Mouse (Mus musculus) liver, embryonic 13.5 days (tissue): Measurements from ENCODE around the gene Dcp1a. TPM values are rescaled to one million over a fixed set of nuclear protein-coding genes. Genes with fewer than 3 reads are reported as not detected.

Experiments used
- ATAC-seq: fragments of 200-750 bp; cut with Nextera tagmentation; 2 replicates; pipeline ENCODE4 v1.8.0; 2017; ENCODE audit warnings: low read depth, mild to moderate bottlenecking, moderate number of reproducible peaks, moderate library complexity
- DNase-seq: peaks from one replicate; pipeline ENCODE4 v3.0.0; 2022
- H3K27ac ChIP-seq: fragments of 300-500 bp; sonication (generic); 2 replicates; pipeline ENCODE4 v1.5.1; 2015; ENCODE audit warnings: moderate library complexity, mild to moderate bottlenecking, inconsistent platforms
- H3K27me3 ChIP-seq: fragments of 300-500 bp; sonication (generic); 2 replicates; pipeline ENCODE4 v1.6.1; 2015; ENCODE audit warnings: mild to moderate bottlenecking, inconsistent platforms
- H3K36me3 ChIP-seq: fragments of 300-500 bp; sonication (generic); 2 replicates; pipeline ENCODE4 v1.6.1; 2015; ENCODE audit warnings: mild to moderate bottlenecking, inconsistent platforms
- H3K4me1 ChIP-seq: fragments of 300-500 bp; sonication (generic); replicated peaks from 2 replicates; pipeline ENCODE4 v1.6.1; 2015; ENCODE audit warnings: inconsistent platforms
- H3K4me2 ChIP-seq: fragments of 300-500 bp; sonication (generic); 2 replicates; pipeline ENCODE4 v1.6.1; 2015; ENCODE audit warnings: inconsistent platforms, mild to moderate bottlenecking, moderate library complexity
- H3K4me3 ChIP-seq: fragments of 300-500 bp; sonication (generic); replicated peaks from 2 replicates; pipeline ENCODE4 v1.5.1; 2015; ENCODE audit warnings: mild to moderate bottlenecking, inconsistent platforms
- H3K9ac ChIP-seq: fragments of 300-500 bp; sonication (generic); 2 replicates; pipeline ENCODE4 v1.6.1; 2015; ENCODE audit warnings: mild to moderate bottlenecking, inconsistent platforms
- H3K9me3 ChIP-seq: fragments of 300-500 bp; sonication (generic); replicated peaks from 2 replicates; pipeline ENCODE4 v1.6.1; 2016; ENCODE audit warnings: inconsistent platforms
- WGBS: fragments of 180-500 bp; shearing (Covaris S2); methylation state at CpG from one replicate; pipeline ENCODE4 v1.1.7; 2015; ENCODE audit not compliant: insufficient replicate concordance; 5-methylcytosine and 5-hydroxymethylcytosine counted together
- polyA plus RNA-seq: library from polyadenylated mRNA; unstranded; fragments of >200 nt; fragmentation: Nextera tagmentation; extraction: Ambion mirVana; gene quantifications from 2 replicates; pipeline ENCODE4 v1.2.1, GENCODE M21; 2015

The Dcp1a gene
- polyA plus RNA-seq, 1 experiment from 2014 or later: 8.5 TPM

DNA sequence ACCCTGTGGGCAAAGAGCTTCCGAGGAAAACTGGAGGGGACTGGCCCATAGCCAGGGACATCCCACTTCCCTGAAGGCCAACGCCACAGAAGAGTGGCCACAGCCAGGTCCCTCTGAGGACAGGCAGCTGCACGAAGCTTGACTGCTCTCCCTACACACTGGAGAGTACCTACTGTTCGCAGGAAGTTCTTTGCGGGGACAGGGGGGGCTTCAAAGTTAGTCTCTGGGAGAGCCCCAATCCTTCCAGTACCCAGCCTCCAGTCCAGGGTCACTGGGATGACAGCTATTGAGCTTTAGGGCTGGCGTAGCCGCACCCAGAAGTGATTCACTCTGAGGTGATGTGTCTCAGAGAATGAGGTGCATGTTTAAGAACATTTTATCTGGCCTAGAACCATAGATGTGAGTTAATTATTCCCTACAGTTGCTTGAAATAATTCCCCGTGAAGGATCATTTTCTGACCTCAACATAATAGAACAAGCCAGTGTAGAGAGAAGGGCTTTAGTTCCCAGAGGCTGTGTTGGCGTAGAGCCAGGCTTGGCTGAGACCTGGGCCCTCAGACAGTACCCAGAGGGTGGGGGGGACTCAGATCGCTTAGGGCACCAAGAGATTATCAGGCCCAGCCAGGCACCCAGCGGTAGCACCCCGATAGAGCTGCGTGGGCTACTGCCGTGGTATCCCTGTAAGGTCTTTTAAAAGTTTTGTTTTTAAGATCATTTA lies 82.3 kb downstream of the Dcp1a start:
- ATAC-seq (peak; percentile 98), DNase-seq (peak; percentile 85)
- WGBS: 47% methylated on average over 14 of the region's 14 CpGs
- peak overlapping the region; percentile 33 for H3K4me2 ChIP-seq
- H3K27me3 ChIP-seq: no peaks in the 10 kb centered on the region
- H3K4me1 ChIP-seq: peaks cover 71% of the 10 kb centered on the region
- H3K9ac ChIP-seq: peak overlapping the region; percentile 58
- peak overlapping the region; percentile 94 for H3K27ac ChIP-seq
- H3K9me3 ChIP-seq: no peaks in the 10 kb centered on the region
- H3K36me3 ChIP-seq: peaks cover 89% of the 10 kb centered on the region
- no peak overlapping the region for H3K4me3 ChIP-seq

DNA sequence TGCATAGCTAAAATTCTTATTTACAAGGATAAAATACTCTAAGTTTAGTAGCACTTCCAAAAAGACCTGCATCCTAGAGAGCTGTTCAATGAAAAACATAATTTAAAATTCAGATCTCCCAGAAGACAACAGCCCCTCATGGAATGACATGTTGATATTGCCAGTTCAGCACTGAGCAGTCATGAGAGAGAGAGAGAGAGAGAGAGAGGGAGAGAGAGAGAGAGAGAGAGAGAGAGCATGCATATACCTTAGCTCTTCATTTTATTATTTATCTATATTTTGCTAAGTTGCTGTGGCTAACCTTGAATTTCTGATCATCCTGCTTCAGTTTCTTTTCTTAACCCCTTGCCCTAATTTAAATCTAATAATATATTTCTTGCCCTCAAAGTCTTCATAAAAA lies 83.0 kb downstream of the Dcp1a start:
- no peaks in the 10 kb centered on the region for H3K9me3 ChIP-seq
- peaks cover 64% of the 10 kb centered on the region for H3K4me1 ChIP-seq
- ATAC-seq: peak; percentile 49
- DNase-seq: no peak
- H3K27ac ChIP-seq: peak overlapping the region; percentile 76
- H3K4me2 ChIP-seq: no peak overlapping the region
- H3K9ac ChIP-seq: no peak overlapping the region
- peaks cover 89% of the 10 kb centered on the region for H3K36me3 ChIP-seq
- H3K27me3 ChIP-seq: no peaks in the 10 kb centered on the region
- no peak overlapping the region for H3K4me3 ChIP-seq

DNA sequence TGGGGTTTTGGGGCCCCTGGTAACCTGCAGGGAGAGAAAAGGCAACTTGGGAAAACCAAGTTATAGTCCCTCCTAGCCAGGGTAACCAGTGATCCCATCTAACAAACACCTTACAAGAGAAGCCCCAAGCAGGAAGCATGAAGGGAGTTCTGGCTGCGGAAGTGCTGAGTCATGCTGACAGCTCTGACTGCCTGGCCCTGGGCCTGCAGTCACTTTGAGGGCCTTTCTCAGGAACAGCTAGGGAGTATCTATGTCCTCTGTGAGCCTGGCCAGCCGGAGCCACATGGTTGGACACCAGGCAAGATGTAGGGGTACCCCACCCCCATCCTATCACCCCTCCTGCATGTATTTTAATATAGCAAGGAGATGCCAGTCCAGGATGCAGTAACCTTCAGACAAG lies 85.1 kb downstream of the Dcp1a start:
- H3K36me3 ChIP-seq: peaks cover 89% of the 10 kb centered on the region
- 49% methylated on average over 2 of the region's 2 CpGs for WGBS
- DNase-seq (peak; percentile 75), ATAC-seq (peak; percentile 61)
- peak overlapping the region; percentile 87 for H3K27ac ChIP-seq
- H3K9me3 ChIP-seq: no peaks in the 10 kb centered on the region
- no peak overlapping the region for H3K4me3 ChIP-seq
- peak overlapping the region; percentile 57 for H3K9ac ChIP-seq
- H3K27me3 ChIP-seq: no peaks in the 10 kb centered on the region
- no peak overlapping the region for H3K4me2 ChIP-seq
- peaks cover 53% of the 10 kb centered on the region for H3K4me1 ChIP-seq

DNA sequence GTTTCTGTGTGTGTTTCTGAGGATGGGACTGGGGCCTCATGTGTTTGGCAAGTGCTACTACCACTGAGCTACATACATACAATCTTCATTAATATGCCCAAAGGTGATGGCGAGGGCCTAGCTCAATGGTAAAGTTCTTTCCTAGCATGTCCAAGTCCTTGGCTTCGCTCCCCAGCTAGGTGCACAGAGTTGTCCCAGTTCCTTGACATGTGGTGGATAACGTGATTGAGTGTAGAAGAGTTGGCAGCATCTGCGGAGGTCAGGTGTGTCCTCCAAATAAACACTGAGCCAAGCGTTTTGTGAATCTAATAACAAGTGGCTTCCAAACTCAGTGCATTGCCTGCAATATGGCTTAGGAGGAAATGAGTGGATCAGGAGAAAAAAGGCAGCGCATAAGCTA lies 87.0 kb downstream of the Dcp1a start:
- no peak overlapping the region for H3K9ac ChIP-seq
- peaks cover 39% of the 10 kb centered on the region for H3K4me1 ChIP-seq
- WGBS: 89% methylated on average over 6 of the region's 6 CpGs
- H3K27me3 ChIP-seq: no peaks in the 10 kb centered on the region
- H3K9me3 ChIP-seq: no peaks in the 10 kb centered on the region
- H3K4me2 ChIP-seq: no peak overlapping the region
- no peak for DNase-seq
- H3K27ac ChIP-seq: no peak overlapping the region; the same call in 1 of the 2 replicates
- H3K4me3 ChIP-seq: no peak overlapping the region
- H3K36me3 ChIP-seq: peaks cover 89% of the 10 kb centered on the region
- ATAC-seq: no peak

DNA sequence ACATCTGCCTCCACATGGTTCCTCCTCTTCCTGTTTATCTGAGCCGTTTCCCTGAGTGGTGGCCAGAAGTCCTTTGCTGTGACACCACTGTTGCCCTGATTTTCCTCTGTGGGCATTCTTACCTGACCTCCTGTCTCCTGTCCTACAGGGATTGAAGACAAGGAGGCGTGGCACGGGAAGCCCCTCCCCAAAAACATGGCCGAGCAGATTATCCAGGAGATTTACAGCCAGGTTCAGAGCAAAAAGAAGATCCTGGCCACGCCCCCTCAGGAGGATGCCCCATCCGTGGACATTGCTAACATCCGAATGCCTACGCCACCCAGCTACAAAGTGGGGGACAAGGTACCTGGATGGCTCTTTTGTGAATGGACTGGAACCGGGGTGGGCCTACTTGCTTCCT lies 88.7 kb downstream of the Dcp1a start:
- H3K27ac ChIP-seq: no peak overlapping the region; the same call in 1 of the 2 replicates
- DNase-seq: no peak
- H3K9me3 ChIP-seq: no peaks in the 10 kb centered on the region
- H3K4me2 ChIP-seq: no peak overlapping the region
- H3K36me3 ChIP-seq: peaks cover 100% of the 10 kb centered on the region
- WGBS: 78% methylated on average over 9 of the region's 9 CpGs
- peaks cover 36% of the 10 kb centered on the region for H3K4me1 ChIP-seq
- no peak overlapping the region; the same call in 1 of the 2 replicates for H3K9ac ChIP-seq
- no peak for ATAC-seq
- no peak overlapping the region for H3K4me3 ChIP-seq
- no peaks in the 10 kb centered on the region for H3K27me3 ChIP-seq

DNA sequence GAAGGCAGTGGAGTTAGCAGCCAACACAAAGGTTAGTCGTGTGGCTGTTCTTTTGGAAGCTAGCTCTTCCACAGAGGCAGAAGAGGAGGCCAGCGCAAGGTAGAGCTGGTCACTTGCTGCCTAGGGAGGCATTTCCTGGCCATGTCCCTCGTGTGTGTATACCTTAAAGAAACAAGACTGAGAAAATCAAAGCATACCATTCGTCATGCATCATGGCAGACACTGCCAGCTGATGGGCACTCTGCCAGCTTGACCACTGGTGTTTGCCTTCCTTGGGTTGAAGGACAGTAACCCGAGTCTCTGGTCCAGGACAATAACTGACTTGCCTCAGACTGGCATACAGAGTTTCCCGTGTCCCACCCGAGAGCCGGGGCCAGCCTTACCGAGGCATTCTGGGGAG lies 91.0 kb downstream of the Dcp1a start:
- no peak overlapping the region for H3K27ac ChIP-seq
- no peak overlapping the region for H3K9ac ChIP-seq
- H3K36me3 ChIP-seq: peaks cover 98% of the 10 kb centered on the region
- H3K4me3 ChIP-seq: no peak overlapping the region
- ATAC-seq: no peak
- no peaks in the 10 kb centered on the region for H3K27me3 ChIP-seq
- no peak overlapping the region for H3K4me2 ChIP-seq
- no peak for DNase-seq
- peaks cover 25% of the 10 kb centered on the region for H3K4me1 ChIP-seq
- H3K9me3 ChIP-seq: no peaks in the 10 kb centered on the region
- 87% methylated on average over 9 of the region's 9 CpGs for WGBS

DNA sequence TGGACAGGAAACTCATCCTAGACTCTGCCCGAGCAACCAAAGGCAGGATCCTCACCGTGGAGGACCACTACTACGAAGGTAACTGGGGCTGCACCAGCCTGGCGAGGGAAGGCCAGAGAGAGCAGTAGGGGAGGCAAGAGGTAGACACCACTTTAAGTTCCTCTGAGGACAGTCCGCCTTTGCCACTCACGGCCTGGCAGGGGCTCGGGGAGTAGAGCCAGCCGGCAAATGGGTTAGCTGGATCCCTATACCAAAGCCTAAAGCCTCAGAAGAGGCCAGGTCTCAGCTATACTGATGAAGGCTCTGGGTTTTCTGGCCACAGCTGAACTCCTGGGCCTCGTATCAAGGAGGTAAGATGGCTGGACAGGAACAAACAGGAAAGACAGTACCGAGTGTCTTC lies 92.9 kb downstream of the Dcp1a start:
- no peak overlapping the region for H3K9ac ChIP-seq
- peaks cover 92% of the 10 kb centered on the region for H3K36me3 ChIP-seq
- no peak overlapping the region for H3K4me3 ChIP-seq
- no peaks in the 10 kb centered on the region for H3K9me3 ChIP-seq
- DNase-seq (no peak), ATAC-seq (no peak)
- H3K4me1 ChIP-seq: peaks cover 40% of the 10 kb centered on the region
- H3K27me3 ChIP-seq: no peaks in the 10 kb centered on the region
- H3K27ac ChIP-seq: 0 out of 2 replicates have a peak overlapping the region, but pooled peaks have one; percentile 23
- no peak overlapping the region for H3K4me2 ChIP-seq
- WGBS: 80% methylated on average over 10 of the region's 10 CpGs

DNA sequence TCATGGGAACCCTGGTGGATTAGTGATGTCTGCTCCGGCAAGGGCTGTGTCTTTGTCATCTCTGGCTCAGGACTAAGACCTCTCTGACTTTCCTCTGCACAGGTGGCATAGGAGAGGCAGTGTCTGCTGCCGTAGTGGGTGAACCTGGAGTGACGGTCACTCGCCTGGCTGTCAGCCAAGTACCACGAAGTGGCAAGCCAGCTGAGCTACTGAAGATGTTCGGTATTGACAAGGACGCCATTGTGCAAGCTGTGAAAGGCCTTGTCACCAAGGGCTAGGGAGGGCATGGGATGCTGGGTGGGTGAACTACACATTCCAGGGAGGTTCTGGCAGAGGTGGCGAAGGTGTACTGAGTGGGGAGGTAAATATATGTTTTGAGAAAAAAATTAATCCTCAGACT lies 93.9 kb downstream of the Dcp1a start:
- Histone ChIP-seq H3K9ac (no peak overlapping the region), H3K4me1 (peaks cover 47% of the 10 kb centered on the region), H3K9me3 (no peaks in the 10 kb centered on the region), H3K27ac (no peak overlapping the region), H3K4me2 (no peak overlapping the region), H3K4me3 (no peak overlapping the region), H3K36me3 (peaks cover 82% of the 10 kb centered on the region), H3K27me3 (no peaks in the 10 kb centered on the region)
- WGBS: 84% methylated on average over 8 of the region's 8 CpGs
- DNase-seq: no peak
- no peak for ATAC-seq

DNA sequence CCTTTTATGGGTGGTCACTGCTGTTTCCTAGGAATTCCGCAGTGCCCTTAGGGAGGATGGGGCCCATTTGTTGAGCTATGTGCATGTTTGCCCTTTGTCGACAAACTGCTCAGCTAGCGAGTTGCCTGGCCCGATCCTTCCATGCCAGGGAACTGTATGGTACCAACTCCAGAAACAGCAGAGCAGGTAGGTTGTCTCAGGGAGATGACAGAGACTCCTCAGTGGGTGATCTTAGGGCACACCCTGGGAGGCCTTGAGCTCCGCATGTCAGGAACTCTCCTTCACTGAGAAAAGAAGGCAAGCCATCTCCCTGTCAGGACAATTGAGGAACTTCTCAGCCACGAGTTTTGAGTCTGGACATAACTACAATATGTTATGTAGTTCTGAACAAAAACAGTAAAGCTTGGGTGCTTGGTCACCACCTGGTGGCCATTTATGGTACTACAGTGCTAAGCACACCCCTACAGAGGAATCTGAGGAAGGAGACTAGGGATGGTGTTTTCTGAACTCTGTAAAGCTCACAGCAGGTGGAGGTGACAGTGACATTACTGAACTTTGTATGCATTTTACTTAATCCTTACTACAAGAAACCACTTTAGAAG lies 94.7 kb downstream of the Dcp1a start:
- Histone ChIP-seq H3K36me3 (peaks cover 73% of the 10 kb centered on the region), H3K4me2 (no peak overlapping the region), H3K4me3 (no peak overlapping the region), H3K9me3 (no peaks in the 10 kb centered on the region), H3K9ac (no peak overlapping the region), H3K27me3 (no peaks in the 10 kb centered on the region), H3K27ac (peak overlapping the region; percentile 35), H3K4me1 (peaks cover 54% of the 10 kb centered on the region)
- peak; percentile 24; the same call in 1 of the 2 replicates for ATAC-seq
- DNase-seq: peak; percentile 58
- 57% methylated on average over 6 of the region's 6 CpGs for WGBS

DNA sequence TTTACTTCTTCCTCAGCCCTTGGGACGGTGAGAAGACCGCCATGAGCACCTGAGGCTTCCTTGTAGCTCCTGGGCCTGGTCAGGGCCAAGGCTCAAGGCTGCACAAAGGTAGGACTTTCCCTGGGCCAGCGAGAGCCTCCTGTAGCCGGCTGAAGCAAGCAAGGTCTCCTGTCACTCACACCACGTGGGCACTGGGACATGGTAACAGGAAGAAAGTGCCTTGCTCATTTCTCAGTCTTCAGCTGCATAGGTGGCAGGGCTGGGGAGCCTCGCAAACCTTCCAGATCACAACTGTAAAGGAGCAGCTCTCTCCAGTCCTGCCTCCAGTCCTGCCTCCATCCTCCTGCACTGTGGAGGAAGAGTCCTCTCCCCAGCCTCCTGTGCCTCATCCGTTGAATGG lies 96.5 kb downstream of the Dcp1a start:
- 64% methylated on average over 7 of the region's 7 CpGs for WGBS
- Histone ChIP-seq H3K27me3 (no peaks in the 10 kb centered on the region), H3K9ac (peak overlapping the region; percentile 40)

DNA sequence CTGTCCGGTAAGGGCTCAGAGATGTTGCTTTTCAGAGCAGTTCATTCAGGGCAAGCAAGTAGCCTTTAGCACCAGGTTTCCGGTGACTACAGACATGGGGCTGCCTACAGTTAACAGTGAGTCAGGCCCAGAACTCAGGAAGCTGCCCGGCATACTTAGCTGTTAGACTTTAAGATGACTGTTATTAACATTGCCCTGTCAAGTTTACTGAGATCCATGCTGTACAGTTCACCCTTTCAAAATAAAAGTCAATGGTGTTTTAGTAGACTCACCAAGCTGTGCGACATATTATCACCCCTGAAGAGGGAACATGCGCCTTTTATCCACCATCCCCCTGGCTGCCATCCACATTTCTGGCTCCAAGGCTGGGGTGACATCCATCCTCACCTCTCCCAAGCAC lies 96.9 kb downstream of the Dcp1a start:
- DNase-seq (no peak), ATAC-seq (peak; percentile 3; the same call in 1 of the 2 replicates)
- Histone ChIP-seq H3K27me3 (no peaks in the 10 kb centered on the region), H3K9ac (peak overlapping the region; percentile 40), H3K4me2 (no peak overlapping the region), H3K9me3 (no peaks in the 10 kb centered on the region), H3K4me1 (peaks cover 55% of the 10 kb centered on the region), H3K27ac (peak overlapping the region; percentile 84), H3K36me3 (peaks cover 52% of the 10 kb centered on the region), H3K4me3 (no peak overlapping the region)
- 43% methylated on average over 5 of the region's 5 CpGs for WGBS

More for the DNA sequence above, 96.5 kb downstream of the Dcp1a start:
- DNase-seq: no peak
- Histone ChIP-seq H3K36me3 (peaks cover 56% of the 10 kb centered on the region), H3K4me2 (no peak overlapping the region), H3K4me3 (no peak overlapping the region), H3K4me1 (peaks cover 60% of the 10 kb centered on the region), H3K27ac (peak overlapping the region; percentile 84), H3K9me3 (no peaks in the 10 kb centered on the region)
- ATAC-seq: 0 out of 2 replicates have a peak, but pooled peaks have one; percentile 3
